Mouse (Mus musculus) limb, embryonic 13.5 days (tissue): ENCODE results near the gene Ntm. TPM values are rescaled to one million over a fixed set of nuclear protein-coding genes. Genes with fewer than 3 reads are reported as not detected.

Source experiments
- ATAC-seq: fragments of 200-750 bp; cut with Nextera tagmentation; 2 replicates; pipeline ENCODE4 v1.8.0; 2017; ENCODE audit warnings: low read depth, moderate number of reproducible peaks, moderate TSS enrichment; ENCODE audit not compliant: low FRiP score
- H3K27ac ChIP-seq: fragments of 300-500 bp; sonication (generic); 2 replicates; pipeline ENCODE4 v1.5.1; 2015; ENCODE audit warnings: inconsistent platforms, mild to moderate bottlenecking, moderate library complexity
- H3K27me3 ChIP-seq: fragments of 300-500 bp; sonication (generic); 2 replicates; pipeline ENCODE4 v1.6.1; 2015; ENCODE audit warnings: mild to moderate bottlenecking, inconsistent platforms
- H3K36me3 ChIP-seq: fragments of 300-500 bp; sonication (generic); 2 replicates; pipeline ENCODE4 v1.6.1; 2015; ENCODE audit warnings: inconsistent platforms, mild to moderate bottlenecking, moderate library complexity
- H3K4me1 ChIP-seq: fragments of 300-500 bp; sonication (generic); 2 replicates; pipeline ENCODE4 v1.6.1; 2015; ENCODE audit warnings: inconsistent platforms
- H3K4me2 ChIP-seq: fragments of 300-500 bp; sonication (generic); replicated peaks from 2 replicates; pipeline ENCODE4 v1.6.1; 2015; ENCODE audit warnings: inconsistent platforms, mild to moderate bottlenecking, moderate library complexity
- H3K4me3 ChIP-seq: fragments of 300-500 bp; sonication (generic); 2 replicates; pipeline ENCODE4 v1.5.1; 2015; ENCODE audit warnings: moderate library complexity, mild to moderate bottlenecking, inconsistent platforms
- H3K9ac ChIP-seq: fragments of 300-500 bp; sonication (generic); 2 replicates; pipeline ENCODE4 v1.6.1; 2015; ENCODE audit warnings: mild to moderate bottlenecking, inconsistent platforms
- H3K9me3 ChIP-seq: fragments of 300-500 bp; sonication (generic); 2 replicates; pipeline ENCODE4 v1.6.1; 2016; ENCODE audit warnings: inconsistent platforms
- WGBS: fragments of 180-500 bp; shearing (Covaris S2); methylation state at CpG from one replicate; pipeline ENCODE4 v1.1.7; 2015; 5-methylcytosine and 5-hydroxymethylcytosine counted together
- polyA plus RNA-seq: library from polyadenylated mRNA; unstranded; fragments of >200 nt; fragmentation: Nextera tagmentation; extraction: Ambion mirVana; gene quantifications from 2 replicates; pipeline ENCODE4 v1.2.1, GENCODE M21; 2015

Ntm gene
- polyA plus RNA-seq, 1 experiment from 2014 or later = 40.0 TPM

DNA sequence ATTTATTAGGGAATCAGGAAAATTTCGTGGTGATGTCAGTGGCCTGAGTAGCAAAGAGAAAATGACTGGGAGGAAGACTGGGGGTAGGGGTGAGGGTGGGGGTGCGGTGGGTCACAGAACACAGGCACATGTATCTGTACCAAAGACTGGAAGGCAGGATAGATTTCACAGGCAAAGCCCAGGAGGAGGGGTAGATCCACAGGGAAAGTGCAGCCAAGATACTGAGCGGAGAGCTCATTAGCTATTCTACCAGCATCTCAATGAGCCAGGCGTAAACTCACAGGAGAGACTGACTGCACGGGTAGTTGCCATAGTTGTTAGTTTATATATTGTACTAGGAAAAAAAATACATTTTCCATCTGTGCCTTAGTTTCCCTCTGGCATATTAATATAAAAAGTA, 375.6 kb downstream of the Ntm start:
- no peak for ATAC-seq
- Histone ChIP-seq H3K27me3 (peaks cover 14% of the 10 kb centered on the region), H3K27ac (no peak overlapping the region), H3K4me1 (no peaks in the 10 kb centered on the region), H3K9ac (no peak overlapping the region), H3K4me2 (no peak overlapping the region), H3K4me3 (no peak overlapping the region), H3K36me3 (no peaks in the 10 kb centered on the region), H3K9me3 (no peaks in the 10 kb centered on the region)
- 65% methylated on average over 5 of the region's 5 CpGs for WGBS

DNA sequence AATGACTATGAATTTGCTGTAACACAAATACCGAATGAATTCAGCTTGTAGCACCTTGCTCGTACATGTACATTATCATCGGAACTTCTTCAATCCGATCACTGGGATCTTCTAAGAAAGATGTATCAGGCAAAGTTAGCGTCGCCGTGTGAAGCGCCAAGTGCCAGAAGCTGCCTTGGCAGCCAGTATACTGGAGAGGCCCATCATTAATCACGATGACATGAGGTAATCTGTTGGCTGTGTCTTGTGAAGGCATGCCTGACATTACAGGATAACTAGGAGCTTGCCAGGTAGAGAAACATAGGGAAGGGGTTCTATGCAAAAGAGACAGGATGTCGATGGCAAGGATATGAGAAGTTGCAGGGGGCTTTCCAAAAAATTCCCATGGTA, 376.6 kb downstream of the Ntm start:
- H3K4me2 ChIP-seq = no peak overlapping the region
- no peaks in the 10 kb centered on the region for H3K36me3 ChIP-seq
- H3K9me3 ChIP-seq = no peaks in the 10 kb centered on the region
- H3K4me1 ChIP-seq = no peaks in the 10 kb centered on the region
- no peak overlapping the region for H3K9ac ChIP-seq
- no peak for ATAC-seq
- H3K27me3 ChIP-seq = peaks cover 14% of the 10 kb centered on the region
- no peak overlapping the region for H3K27ac ChIP-seq
- H3K4me3 ChIP-seq = no peak overlapping the region
- WGBS = 82% methylated on average over 10 of the region's 10 CpGs

DNA sequence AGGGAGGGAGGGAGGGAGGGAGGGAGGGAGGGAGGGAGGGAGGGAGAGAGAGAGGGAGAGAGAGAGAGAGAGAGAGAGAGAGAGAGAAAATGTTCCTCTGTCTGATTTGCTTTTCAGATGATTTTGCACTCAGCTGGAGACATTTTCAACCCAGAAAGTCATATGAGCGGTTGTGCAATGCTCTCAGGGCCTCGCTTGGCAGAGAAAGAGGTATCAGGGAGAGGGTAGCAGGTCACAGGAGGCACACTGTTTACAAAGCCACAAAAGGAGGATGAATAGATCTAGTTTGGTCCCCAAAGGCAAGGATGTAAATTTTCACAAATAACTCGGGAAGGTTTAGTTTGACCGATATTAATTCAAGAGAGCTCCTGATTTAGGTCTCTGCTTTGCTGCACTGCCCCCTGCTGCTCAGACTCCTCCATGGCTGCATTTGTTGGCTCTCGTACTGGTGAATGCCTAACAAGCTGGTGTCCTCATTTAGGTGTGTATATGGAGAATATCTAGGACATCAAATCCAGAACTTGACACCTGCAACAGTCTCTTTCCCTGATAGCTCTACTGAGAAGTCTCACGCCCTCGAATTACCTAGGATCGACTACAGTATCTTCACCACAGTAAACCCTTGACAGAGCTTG, 377.1 kb downstream of the Ntm start:
- H3K9me3 ChIP-seq = no peaks in the 10 kb centered on the region
- no peak overlapping the region for H3K4me3 ChIP-seq
- H3K27ac ChIP-seq = no peak overlapping the region
- H3K9ac ChIP-seq = no peak overlapping the region
- peaks cover 14% of the 10 kb centered on the region for H3K27me3 ChIP-seq
- H3K4me1 ChIP-seq = no peaks in the 10 kb centered on the region
- no peak overlapping the region for H3K4me2 ChIP-seq
- 55% methylated on average over 8 of the region's 8 CpGs for WGBS
- H3K36me3 ChIP-seq = no peaks in the 10 kb centered on the region
- ATAC-seq = no peak

DNA sequence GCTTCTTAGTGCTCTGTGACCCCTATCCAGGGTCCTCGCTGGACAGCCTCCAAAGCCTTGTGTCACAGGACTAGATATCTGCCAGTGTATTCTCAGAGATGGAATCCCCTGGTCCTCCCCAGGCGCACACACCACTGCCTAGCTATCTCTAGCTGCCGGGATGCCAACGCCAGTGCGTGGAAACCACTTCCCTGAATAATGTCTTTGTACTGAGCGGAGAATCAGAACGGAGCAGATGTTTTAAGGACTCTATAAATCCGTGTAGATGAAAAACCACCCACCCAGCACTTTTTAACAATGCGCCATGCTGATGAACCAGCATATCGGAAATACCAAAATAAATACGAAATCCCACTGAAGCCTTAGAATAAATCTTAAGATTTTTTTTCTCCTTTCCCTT, 384.7 kb downstream of the Ntm start:
- Histone ChIP-seq H3K9ac (no peak overlapping the region), H3K27ac (no peak overlapping the region), H3K36me3 (no peaks in the 10 kb centered on the region), H3K4me2 (no peak overlapping the region), H3K9me3 (no peaks in the 10 kb centered on the region), H3K4me3 (no peak overlapping the region), H3K27me3 (no peaks in the 10 kb centered on the region), H3K4me1 (no peaks in the 10 kb centered on the region)
- no peak for ATAC-seq
- 74% methylated on average over 11 of the region's 11 CpGs for WGBS

DNA sequence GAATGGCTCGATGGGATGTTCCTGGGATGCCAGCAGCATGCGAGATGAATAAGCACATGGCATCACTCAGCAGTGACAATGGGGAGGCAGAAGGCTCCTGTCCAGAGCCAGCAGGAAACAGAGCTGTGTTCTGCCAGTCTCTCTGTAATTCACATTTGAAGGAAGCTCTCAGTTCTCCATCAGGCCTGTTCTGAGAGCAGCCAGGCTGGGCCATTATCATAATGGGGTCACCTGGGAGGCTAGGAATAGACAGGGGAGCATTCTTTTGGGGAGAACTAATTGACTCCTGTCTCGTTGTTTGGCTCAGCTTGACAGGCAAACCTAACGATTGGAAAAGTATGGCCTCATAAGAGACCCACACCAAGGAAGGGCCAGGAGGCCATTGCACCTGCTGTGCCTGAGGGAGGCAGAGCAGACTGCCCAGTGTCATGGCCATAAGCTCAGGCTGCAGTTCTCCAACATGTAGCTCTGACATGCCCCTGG, 386.8 kb downstream of the Ntm start:
- Histone ChIP-seq H3K9ac (no peak overlapping the region), H3K4me2 (no peak overlapping the region), H3K27me3 (no peaks in the 10 kb centered on the region), H3K4me1 (no peaks in the 10 kb centered on the region), H3K4me3 (no peak overlapping the region), H3K9me3 (no peaks in the 10 kb centered on the region), H3K36me3 (no peaks in the 10 kb centered on the region), H3K27ac (no peak overlapping the region)
- no peak for ATAC-seq
- WGBS = 52% methylated on average over 4 of the region's 4 CpGs

DNA sequence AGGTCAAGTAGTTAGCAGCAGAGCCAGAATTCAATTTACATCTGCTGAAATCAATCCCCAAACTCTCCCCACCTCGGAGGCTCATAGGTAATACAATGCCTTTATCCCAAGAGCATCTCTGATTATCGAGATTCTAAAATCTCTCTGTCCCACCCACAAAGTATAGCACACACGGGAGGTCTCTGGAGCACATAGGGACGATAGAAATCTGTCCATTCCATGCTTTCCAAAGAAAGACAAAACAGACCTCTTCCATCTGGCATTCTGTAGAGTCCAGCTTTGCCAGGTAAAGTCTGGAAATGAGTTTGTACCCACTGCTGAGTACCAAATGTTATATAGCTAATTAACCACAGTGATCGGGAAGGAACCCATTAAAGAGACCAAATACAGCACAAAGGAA, 388.4 kb downstream of the Ntm start:
- H3K9me3 ChIP-seq = no peaks in the 10 kb centered on the region
- ATAC-seq = no peak
- H3K4me2 ChIP-seq = no peak overlapping the region
- no peaks in the 10 kb centered on the region for H3K36me3 ChIP-seq
- H3K9ac ChIP-seq = no peak overlapping the region
- H3K4me1 ChIP-seq = no peaks in the 10 kb centered on the region
- no peaks in the 10 kb centered on the region for H3K27me3 ChIP-seq
- H3K27ac ChIP-seq = no peak overlapping the region
- H3K4me3 ChIP-seq = no peak overlapping the region
- 64% methylated on average over 5 of the region's 5 CpGs for WGBS

DNA sequence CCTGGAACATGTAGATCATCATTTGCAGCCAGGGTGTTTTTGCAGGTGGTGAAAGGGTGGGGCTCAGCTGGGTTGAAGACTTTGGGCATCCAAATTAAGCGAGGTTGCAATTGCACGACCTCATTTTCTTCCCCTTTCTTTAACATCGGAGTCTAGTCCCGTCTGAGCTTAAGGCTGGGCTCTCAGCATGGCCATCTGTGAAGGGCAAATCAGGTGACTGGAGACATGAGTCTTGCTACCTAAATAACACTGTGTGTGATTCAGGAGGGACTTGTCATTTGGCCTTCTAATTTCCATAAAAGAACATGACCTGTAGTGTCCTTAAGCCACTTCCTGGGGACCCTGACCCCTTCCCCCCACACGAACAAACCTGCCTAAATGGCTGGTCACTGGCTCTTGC, 394.4 kb downstream of the Ntm start:
- H3K4me1 ChIP-seq = peaks cover 14% of the 10 kb centered on the region
- 43% methylated on average over 5 of the region's 5 CpGs for WGBS
- no peaks in the 10 kb centered on the region for H3K36me3 ChIP-seq

DNA sequence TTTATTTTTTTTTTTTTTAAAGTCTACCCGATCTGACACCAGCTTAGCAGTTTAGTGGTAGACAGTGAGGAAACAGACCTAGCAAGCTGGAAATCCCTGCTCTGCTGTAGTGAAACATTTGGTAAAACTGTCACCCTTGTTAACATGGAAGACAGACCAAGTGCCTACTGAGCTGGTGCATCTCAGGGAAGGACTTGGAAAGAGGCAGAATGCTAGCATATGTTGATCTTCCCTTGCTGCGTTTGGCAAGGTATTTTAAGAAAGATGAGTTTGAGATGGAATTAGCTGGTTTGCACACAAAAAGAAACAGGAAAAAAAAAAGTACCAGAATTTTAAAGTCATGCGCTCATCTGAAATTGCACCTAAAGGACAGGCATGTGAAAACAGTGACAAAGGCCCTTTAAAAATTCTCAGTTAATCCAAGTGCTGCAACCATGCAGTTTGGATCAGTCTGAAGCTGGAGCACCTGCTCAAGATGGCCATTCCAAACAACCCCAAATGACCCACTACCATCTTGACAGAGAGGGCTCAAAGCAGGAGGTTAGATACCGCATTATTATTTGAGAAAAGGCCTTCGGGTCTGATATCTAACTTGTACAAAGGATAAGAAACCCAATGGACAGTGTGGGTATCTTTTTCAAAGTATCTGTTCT, 400.4 kb downstream of the Ntm start:
- H3K27me3 ChIP-seq = no peaks in the 10 kb centered on the region
- H3K9me3 ChIP-seq = no peaks in the 10 kb centered on the region
- no peak overlapping the region for H3K4me3 ChIP-seq
- H3K27ac ChIP-seq = no peak overlapping the region
- 77% methylated on average over 5 of the region's 5 CpGs for WGBS
- no peaks in the 10 kb centered on the region for H3K36me3 ChIP-seq
- no peak for ATAC-seq
- H3K4me2 ChIP-seq = no peak overlapping the region
- peaks cover 20% of the 10 kb centered on the region for H3K4me1 ChIP-seq
- no peak overlapping the region for H3K9ac ChIP-seq

More for the DNA sequence above, 394.4 kb downstream of the Ntm start:
- Histone ChIP-seq H3K9me3 (no peaks in the 10 kb centered on the region), H3K4me3 (no peak overlapping the region), H3K4me2 (no peak overlapping the region), H3K27me3 (no peaks in the 10 kb centered on the region), H3K9ac (no peak overlapping the region), H3K27ac (no peak overlapping the region)
- no peak for ATAC-seq

DNA sequence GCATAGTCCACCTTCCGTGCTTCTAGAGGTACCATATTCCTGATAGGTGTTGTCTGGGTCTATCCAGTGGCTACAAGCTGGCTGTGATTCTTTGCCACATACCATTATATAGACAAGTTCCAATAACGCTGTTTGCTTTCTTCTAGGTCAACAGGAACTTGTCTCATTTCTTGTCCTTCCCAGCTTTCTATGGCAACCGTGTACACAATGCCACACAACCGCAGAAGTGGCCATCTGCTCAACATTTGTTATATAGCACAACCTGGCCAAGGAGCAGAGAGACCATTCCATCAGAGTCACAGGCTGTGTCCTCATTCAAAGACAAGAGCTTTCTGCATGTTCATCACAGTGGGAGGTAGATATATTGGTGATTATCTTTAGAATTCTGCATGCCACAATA, 404.0 kb downstream of the Ntm start:
- Histone ChIP-seq H3K27me3 (no peaks in the 10 kb centered on the region), H3K4me3 (no peak overlapping the region), H3K9me3 (no peaks in the 10 kb centered on the region), H3K4me2 (no peak overlapping the region), H3K9ac (no peak overlapping the region), H3K36me3 (no peaks in the 10 kb centered on the region), H3K4me1 (peaks cover 10% of the 10 kb centered on the region), H3K27ac (no peak overlapping the region)
- 90% methylated on average over 4 of the region's 4 CpGs for WGBS
- ATAC-seq = no peak

DNA sequence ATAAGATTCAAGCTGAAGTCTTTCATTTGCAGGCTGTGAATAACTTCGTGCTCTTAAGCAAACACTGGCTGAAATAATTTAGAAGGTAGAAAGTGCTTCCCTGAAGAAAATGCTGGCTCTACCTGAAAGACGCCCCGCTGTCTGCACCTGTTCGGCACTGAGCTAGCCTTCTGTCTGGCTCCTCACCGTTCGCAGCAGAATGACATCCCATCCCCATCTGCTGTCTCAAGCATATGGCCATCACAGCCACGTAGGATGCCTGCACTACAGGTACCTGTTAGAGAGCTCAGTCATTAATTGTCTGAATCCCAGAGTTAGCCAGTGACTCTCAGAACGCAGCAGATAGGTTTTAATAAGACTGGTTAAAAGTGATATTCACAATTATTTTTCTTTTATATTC, 412.4 kb downstream of the Ntm start:
- Histone ChIP-seq H3K27me3 (no peaks in the 10 kb centered on the region), H3K4me3 (no peak overlapping the region), H3K36me3 (no peaks in the 10 kb centered on the region), H3K9ac (no peak overlapping the region), H3K4me2 (no peak overlapping the region), H3K27ac (no peak overlapping the region), H3K9me3 (no peaks in the 10 kb centered on the region), H3K4me1 (no peaks in the 10 kb centered on the region)
- 81% methylated on average over 8 of the region's 8 CpGs for WGBS
- ATAC-seq = no peak

DNA sequence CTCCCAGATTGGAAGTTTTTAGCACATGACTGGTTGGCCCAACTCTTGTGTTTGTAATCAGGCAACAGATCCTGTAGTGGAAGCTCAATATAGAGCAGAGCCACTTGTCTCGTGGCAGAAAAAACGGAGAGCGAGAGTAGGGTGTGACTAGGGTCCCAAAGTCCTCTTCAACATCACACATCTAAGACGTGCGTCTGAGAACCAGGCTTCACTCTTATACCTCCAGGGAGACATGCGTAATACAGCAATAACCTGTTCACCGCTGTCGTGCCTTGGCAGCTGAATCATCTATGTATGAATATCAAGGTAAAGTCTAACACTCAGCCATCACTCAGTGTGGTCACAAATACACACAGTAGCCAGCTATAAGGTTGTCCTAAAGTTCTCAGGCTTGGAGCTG, 412.8 kb downstream of the Ntm start:
- no peak for ATAC-seq
- Histone ChIP-seq H3K4me2 (no peak overlapping the region), H3K36me3 (no peaks in the 10 kb centered on the region), H3K27ac (no peak overlapping the region), H3K4me3 (no peak overlapping the region), H3K9ac (no peak overlapping the region), H3K9me3 (no peaks in the 10 kb centered on the region), H3K27me3 (no peaks in the 10 kb centered on the region), H3K4me1 (no peaks in the 10 kb centered on the region)
- 90% methylated on average over 8 of the region's 8 CpGs for WGBS

DNA sequence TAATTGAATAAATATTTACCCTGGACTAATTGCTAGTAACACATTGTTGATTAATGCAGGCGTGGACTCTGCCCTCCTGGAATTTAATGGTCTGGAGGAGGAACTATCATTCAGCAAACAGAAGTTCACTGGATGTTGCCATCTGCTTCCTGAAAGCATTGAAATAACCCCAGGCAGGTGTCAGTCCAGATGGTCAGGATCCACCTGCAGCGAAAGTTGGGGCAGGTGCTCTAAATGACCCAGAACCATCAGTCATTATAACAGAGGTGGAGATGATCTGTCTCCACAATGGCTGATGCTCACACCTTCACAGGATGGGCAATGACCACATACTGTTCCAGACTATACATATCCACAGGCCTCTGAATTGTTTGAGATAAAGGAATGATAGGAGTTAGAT, 426.5 kb downstream of the Ntm start:
- 73% methylated on average over 2 of the region's 2 CpGs for WGBS

DNA sequence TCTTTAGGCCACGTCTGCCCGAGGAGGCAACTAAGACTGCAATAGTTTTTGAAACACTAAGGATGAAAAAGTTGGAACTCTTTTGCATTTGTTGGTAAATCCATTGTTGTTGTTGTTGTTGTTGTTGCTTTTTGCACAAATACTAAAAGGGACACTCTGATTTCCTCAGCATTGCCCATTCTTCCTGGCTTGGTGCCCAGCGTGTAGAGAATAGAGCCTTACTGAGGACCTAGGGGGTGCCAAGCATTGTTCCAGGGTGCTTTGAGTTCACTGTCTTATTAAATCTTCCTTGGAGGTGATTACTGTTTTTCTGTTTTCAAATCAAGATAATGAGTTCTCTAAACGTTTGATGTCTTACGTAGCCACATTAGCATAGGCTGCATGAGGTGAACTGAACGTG, 428.2 kb downstream of the Ntm start:
- H3K9ac ChIP-seq = no peak overlapping the region
- no peak overlapping the region for H3K27ac ChIP-seq
- peaks cover 10% of the 10 kb centered on the region; the same call in 1 of the 2 replicates for H3K27me3 ChIP-seq
- H3K4me1 ChIP-seq = peaks cover 12% of the 10 kb centered on the region
- H3K4me2 ChIP-seq = no peak overlapping the region
- WGBS = 86% methylated on average over 6 of the region's 6 CpGs
- H3K4me3 ChIP-seq = no peak overlapping the region
- ATAC-seq = no peak
- no peaks in the 10 kb centered on the region for H3K9me3 ChIP-seq
- no peaks in the 10 kb centered on the region for H3K36me3 ChIP-seq

More for the DNA sequence above, 426.5 kb downstream of the Ntm start:
- peaks cover 10% of the 10 kb centered on the region; the same call in 1 of the 2 replicates for H3K27me3 ChIP-seq
- no peaks in the 10 kb centered on the region for H3K36me3 ChIP-seq
- no peak overlapping the region for H3K27ac ChIP-seq
- no peak overlapping the region for H3K4me3 ChIP-seq
- H3K4me1 ChIP-seq = peaks cover 12% of the 10 kb centered on the region
- no peaks in the 10 kb centered on the region for H3K9me3 ChIP-seq
- no peak overlapping the region for H3K9ac ChIP-seq
- H3K4me2 ChIP-seq = no peak overlapping the region
- ATAC-seq = no peak
